Mouse (Mus musculus) large intestine, adult 2 months (tissue): ENCODE results near the gene Prr36. TPM values are rescaled to one million over a fixed set of nuclear protein-coding genes. Genes with fewer than 3 reads are reported as not detected.

Experiments
- DNase-seq: peaks from one replicate; pipeline ENCODE4 v3.0.0-alpha.2; 2012; ENCODE audit warnings: low read depth, low spot score
- WGBS: fragments of 180-500 bp; shearing (Covaris S2); methylation state at CpG from one replicate; pipeline ENCODE4 v1.1.7; 2018; 5-methylcytosine and 5-hydroxymethylcytosine counted together
- polyA plus RNA-seq: library from polyadenylated mRNA; depleted of rRNA; stranded (reverse); fragments of >200 nt; gene quantifications from 2 replicates; pipeline ENCODE4 v1.2.3, GENCODE M21; 2012

The Prr36 gene
- polyA plus RNA-seq, 1 experiment: 0.20 TPM

- DNase-seq: no peak
Measured at GRCm38 (mm10) chr8:4206182-4207015, 10.9 kb downstream of the Prr36 start.

GRCm38 (mm10) chr8:4205246-4206123, 11.8 kb downstream of the Prr36 start:
- no peak for DNase-seq

More at GRCm38 (mm10) chr8:4206182-4207015, 10.9 kb downstream of the Prr36 start:
- WGBS: 62% methylated on average over 44 of the region's 44 CpGs

GRCm38 (mm10) chr8:4201321-4201720, 15.9 kb downstream of the Prr36 start:
- DNase-seq: no peak
- WGBS: 75% methylated on average over 2 of the region's 2 CpGs

More at GRCm38 (mm10) chr8:4205246-4206123, 11.8 kb downstream of the Prr36 start:
- WGBS: 72% methylated on average over 38 of the region's 38 CpGs

DNA sequence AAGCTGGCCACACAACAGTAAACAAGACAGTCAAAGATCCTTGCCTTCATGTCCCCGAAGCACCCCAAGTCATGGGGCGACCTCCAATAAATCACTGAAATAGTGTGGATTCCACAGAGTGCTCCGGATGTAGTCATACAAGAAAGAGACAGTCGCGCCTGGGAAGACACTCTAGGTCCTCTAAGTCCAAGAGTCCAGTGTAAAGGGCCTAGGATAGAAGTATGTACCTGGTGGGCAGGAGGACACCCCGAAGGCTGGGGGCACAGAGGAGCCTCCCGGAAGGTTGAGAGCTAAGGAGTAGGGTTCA, 23.7 kb downstream of the Prr36 start:
- WGBS: 46% methylated on average over 7 of the region's 7 CpGs
- no peak for DNase-seq

DNA sequence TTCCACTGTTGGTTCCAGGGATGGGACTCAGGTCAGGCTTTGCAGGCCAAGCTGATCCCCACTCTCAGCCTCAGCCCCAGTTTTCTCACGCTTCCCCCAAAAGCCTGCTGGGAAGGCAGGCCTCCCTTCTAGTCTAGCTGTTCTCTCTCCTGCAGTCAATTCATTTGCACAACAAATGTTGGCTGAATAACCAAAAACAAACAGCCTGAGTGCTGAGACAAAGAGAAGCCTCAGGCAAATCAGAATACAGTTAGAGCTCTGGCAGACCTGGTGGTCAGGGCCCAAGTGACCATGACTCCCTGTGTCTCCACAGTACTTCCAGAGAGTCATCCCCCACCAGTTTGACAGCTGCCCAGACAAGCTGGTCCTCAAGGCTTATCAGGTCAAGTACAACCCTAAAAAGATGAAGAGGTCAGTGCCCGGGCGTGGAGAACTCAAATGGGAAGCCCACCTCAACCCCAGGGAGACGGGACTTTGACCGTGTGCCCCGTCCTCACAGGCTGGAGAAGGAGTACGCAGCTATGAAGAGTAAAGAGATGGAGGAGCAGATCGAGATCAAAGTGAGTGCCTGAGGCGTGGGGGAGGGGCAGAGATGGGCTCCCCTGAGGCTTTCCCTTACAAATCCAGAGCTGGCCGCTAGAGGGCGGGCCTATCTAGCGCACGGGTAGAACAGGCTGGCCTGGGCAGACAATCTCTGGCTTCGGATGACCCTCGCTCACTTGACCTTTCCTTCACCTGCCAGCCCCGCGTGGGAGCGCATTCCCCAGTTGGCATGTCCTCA, 24.3 kb downstream of the Prr36 start:
- DNase-seq: no peak
- WGBS: 19% methylated on average over 18 of the region's 18 CpGs

GRCm38 (mm10) chr8:4192305-4192704, 25.0 kb downstream of the Prr36 start:
- 78% methylated on average over 5 of the region's 5 CpGs for WGBS
- DNase-seq: no peak

GRCm38 (mm10) chr8:4189031-4189722, 28.1 kb downstream of the Prr36 start:
- WGBS: 40% methylated on average over 3 of the region's 3 CpGs
- DNase-seq: no peak

- DNase-seq: no peak
Measured at GRCm38 (mm10) chr8:4188605-4189004, 28.7 kb downstream of the Prr36 start.

GRCm38 (mm10) chr8:4186151-4186550, 31.1 kb downstream of the Prr36 start:
- 89% methylated on average over 2 of the region's 2 CpGs for WGBS
- DNase-seq: no peak

- 91% methylated on average over 8 of the region's 8 CpGs for WGBS
- no peak for DNase-seq
Measured at GRCm38 (mm10) chr8:4183409-4183808, 33.9 kb downstream of the Prr36 start.

GRCm38 (mm10) chr8:4174018-4174417, 43.2 kb downstream of the Prr36 start:
- 88% methylated on average over 2 of the region's 2 CpGs for WGBS
- DNase-seq: no peak

- DNase-seq: no peak
- 81% methylated on average over 3 of the region's 3 CpGs for WGBS
Measured at GRCm38 (mm10) chr8:4172486-4172885, 44.8 kb downstream of the Prr36 start.

DNA sequence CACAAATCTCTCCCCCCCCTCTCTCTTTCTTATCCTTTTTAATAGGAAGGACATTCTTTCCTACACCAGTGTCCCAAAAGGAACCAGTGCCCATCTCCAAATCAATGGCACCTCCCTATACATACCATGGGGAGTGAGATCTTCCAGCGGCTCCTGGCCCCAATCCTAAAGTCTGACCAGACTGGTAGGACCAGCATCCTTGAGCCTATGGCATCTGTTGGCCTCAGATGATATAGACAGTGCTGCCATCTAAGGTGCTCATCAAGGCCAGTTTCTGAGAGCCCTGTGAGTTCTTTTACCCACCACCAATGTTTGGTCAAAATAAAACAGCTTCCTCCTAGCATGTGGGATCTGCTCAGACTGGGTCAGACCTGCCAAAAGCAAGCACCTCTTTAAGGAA, 49.3 kb downstream of the Prr36 start:
- DNase-seq: no peak
- 85% methylated on average over 1 of the region's 1 CpGs for WGBS

DNA sequence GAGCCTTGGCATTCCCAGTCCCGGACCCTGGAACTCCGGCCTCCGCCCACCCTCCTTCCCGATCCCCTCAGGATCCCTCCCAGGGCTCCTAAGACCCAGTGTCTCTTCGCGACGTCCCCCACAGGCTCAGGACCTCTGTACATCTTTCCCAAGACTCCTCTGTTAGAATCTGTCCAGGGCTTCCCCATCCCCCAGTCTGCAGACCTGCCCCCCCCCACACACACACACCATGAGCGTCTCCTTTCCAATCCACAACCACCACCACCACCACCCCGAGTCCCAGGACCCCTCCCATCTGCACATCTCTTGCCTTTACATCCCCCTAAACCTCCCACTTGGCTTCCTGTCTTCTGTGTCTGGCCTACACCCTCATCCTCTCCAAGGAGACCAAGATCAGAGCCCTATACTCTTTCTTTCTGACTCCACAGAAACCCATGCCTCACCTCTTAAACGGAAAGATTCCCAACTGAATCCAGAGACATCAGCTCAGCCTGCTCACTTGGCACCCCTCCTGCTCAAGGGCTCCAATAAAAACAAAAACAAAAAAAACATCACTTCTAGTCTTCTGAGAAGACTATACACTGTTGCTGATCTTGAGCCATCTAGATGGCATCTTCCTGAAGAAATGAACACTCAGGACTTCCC, 50.3 kb downstream of the Prr36 start:
- no peak for DNase-seq
- WGBS: 9% methylated on average over 8 of the region's 10 CpGs

DNA sequence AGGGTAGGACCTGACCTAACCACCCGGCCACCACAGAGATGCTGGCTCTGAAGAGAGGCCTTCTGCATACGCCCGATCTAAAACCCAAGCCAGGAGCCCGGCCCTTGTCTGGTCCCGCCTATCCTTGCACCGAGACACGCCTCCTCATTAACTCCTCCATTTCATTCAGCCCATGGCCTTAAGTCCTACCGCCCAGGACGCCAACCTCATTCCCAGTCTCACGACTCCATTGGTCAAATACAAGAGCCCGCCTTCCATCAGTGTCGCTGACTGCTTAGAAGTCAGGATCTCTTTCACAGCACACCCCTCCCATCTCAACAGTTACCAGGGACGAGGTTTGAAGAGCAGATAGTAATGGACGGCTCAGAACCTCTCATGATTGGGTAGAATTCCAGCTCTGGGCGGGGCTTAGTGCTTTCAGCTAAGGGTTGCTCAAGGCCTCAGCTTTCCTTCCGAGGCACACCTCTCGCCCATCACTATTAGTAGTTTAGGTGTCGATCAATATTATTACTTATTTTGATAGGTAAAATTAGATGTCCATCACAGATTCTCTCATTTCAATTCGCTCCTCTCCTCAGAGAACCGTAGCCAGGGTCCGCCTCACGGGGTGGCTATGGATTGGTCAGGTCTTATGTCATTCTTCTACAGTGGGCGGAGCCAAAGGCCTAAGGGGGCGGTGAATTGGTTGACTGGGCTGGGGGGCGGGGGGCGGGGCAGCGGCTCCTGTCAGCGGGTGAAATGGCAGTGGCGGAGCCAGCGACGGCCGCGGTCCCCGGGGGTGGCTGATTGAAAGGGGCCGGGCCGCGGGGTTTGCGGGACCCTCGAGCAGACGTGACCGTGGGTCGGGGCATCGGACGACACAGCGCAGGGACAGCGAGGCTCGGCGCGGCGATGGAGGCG, 51.2 kb downstream of the Prr36 start, which contains the start of gene Evi5l:
Evi5l (plus strand) TSS at position 716 of the 900 bp plus-strand sequence.
- WGBS: under 1% methylated on average over 51 of the region's 51 CpGs
- DNase-seq: peak; percentile 99

DNA sequence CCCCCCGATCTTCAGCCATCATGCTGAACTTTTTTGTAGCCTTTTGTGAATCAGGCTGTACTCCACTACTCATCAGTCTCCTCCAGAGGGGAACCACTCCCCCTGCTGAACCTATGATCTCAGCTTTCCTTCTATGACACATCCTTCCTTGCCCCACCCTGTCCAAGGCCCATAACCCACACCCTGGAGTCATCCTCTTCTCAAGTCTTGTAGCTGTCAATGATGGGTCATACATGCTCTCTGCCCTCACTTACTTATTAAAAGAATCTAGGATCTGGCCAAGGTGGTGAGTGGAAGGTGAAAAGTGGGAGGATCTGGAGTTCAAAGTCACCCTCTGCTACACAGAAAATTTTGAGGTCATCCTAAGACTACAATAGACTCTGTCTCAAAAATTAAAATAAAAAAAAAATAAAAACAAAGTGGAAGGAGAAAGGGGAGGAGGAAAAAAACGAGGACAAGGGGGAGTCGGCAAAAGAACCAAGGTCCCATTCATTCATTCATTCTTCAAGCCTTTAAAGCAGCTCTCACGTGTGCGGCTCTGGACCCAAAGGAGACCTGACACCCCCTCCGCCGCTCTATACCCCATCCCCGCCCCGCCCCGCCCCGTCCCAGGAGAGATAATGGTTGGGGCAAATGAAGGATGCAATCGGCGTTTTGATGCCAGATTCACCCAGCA, 51.9 kb downstream of the Prr36 start:
- 7% methylated on average over 13 of the region's 13 CpGs for WGBS
- peak; percentile 35 for DNase-seq

GRCm38 (mm10) chr8:4162786-4163185, 54.5 kb downstream of the Prr36 start:
- no peak for DNase-seq
- 33% methylated on average over 4 of the region's 4 CpGs for WGBS
